Mouse (Mus musculus): Measurements from ENCODE around the gene Ccdc42.
A peak's percentile ranks its signal among the peaks of the same experiment; 100 is the strongest.

Ccdc42 gene

GRCm38 (mm10) chr11:68586721-68587120 is at the start of gene Ccdc42:
Ccdc42 (plus strand) TSS chr11:68587021.
- no peak for DNase-seq (ENCODE audit: inconsistent age in 2 of 2, low spot score in 1 of 2)

GRCm38 (mm10) chr11:68539621-68540020 is 47.2 kb upstream of the Ccdc42 start:
- DNase-seq (ENCODE audit: inconsistent age in 2 of 2, low spot score in 1 of 2) = no peak

GRCm38 (mm10) chr11:68544554-68544953 is 42.3 kb upstream of the Ccdc42 start:
- DNase-seq (ENCODE audit: inconsistent age in 2 of 2, low spot score in 1 of 2) = peak; percentile 26 to 51

DNA sequence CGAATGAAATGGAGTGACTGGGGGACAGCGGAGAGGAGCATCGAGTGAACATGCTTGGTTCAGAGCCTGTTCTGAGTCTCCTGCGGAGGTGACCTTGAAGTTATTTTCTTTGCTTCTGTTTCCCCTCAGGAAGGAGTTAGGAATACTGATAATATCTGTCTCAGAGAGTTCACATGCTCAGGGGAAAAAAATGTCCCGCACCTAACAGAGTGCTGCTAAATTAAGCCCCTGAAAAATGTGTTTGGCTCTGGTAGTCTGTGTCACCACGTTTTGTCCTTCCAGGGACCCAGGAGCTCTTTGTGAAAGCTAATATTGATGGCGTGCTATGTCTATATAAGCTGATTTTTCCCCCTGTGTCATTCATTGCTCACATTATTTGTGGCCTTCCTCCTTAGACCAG is 41.6 kb upstream of the Ccdc42 start:
- DNase-seq (ENCODE audit: inconsistent age in 2 of 2, low spot score in 1 of 2) = no peak

GRCm38 (mm10) chr11:68545682-68546222 is 41.1 kb upstream of the Ccdc42 start:
- no peak for DNase-seq (ENCODE audit: inconsistent age in 2 of 2, low spot score in 1 of 2)

DNA sequence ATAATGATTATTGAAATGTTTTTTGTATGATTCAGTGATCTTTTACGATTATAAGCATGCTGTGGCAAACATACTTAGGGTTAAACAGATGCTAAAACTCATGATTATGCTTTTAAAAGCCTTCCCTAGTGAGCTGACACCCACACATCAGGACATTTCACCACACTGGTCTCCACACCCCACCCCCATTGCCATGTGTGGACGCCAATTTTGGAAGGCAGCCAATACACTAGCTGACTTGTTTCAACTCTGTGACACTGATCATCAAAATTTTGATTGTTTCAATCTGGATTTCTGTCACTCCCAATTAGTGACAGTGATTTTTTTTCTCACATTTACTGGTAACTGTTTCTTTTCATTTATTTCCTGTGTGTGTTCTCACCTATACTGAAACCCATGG is 39.3 kb upstream of the Ccdc42 start:
- DNase-seq (ENCODE audit: inconsistent age in 2 of 2, low spot score in 1 of 2) = no peak

DNA sequence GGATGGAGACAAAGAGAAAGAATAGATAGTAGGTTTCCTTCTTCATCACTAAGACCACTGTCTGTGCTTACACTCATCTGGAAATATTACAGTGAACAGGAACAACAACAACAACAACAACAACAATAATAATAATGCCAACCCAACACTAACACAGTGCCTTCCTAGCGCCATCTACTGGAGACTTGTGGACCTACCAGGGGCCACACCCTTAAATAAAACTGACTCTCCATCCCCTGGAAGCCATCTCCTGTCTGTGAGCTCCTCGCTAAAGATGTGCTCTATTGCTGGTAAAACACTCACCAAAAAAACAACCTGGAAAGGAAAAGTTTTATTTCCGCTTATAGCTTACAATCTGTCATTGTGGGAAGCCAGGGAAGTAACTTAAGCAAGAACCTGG is 37.2 kb upstream of the Ccdc42 start:
- no peak for DNase-seq (ENCODE audit: inconsistent age in 2 of 2, low spot score in 1 of 2)

GRCm38 (mm10) chr11:68550358-68550757 is 36.5 kb upstream of the Ccdc42 start:
- no peak for DNase-seq (ENCODE audit: inconsistent age in 2 of 2, low spot score in 1 of 2)

DNA sequence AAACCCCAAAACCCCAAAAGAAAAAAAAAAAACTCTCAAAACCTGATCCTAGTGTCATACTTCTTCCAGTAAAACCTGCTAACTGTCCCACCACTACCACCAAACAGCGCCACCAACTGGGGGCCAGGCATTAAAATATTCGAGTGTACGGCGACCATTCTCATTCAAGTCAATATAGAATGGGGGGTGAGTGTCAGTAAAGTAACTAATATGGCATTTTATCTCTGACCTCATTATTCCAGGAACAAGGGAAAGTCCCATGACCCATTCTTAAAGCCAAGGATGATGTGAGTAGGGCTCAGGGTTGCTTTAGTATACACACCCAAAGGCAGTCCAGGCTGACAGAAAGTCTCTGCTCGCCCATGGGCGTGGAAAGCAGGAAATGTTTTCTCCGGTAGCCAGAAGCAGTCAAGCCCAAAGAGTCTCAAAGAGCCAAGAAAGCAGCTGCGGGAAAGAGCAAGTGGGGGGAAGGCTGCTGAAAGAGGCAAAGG is 32.8 kb upstream of the Ccdc42 start:
- DNase-seq (ENCODE audit: inconsistent age in 2 of 2, low spot score in 1 of 2) = peak; percentile 25 to 73

- DNase-seq (ENCODE audit: inconsistent age in 2 of 2, low spot score in 1 of 2) = no peak
Measured at GRCm38 (mm10) chr11:68555918-68556584, 30.8 kb upstream of the Ccdc42 start, which contains the start of gene Mfsd6l. Mfsd6l (plus strand) TSS chr11:68556186.

- DNase-seq (ENCODE audit: inconsistent age in 2 of 2, low spot score in 1 of 2) = no peak
Measured at GRCm38 (mm10) chr11:68559546-68559945, 27.3 kb upstream of the Ccdc42 start.

GRCm38 (mm10) chr11:68561957-68562950 is 24.6 kb upstream of the Ccdc42 start:
- DNase-seq (ENCODE audit: inconsistent age in 2 of 2, low spot score in 1 of 2) = no peak

DNA sequence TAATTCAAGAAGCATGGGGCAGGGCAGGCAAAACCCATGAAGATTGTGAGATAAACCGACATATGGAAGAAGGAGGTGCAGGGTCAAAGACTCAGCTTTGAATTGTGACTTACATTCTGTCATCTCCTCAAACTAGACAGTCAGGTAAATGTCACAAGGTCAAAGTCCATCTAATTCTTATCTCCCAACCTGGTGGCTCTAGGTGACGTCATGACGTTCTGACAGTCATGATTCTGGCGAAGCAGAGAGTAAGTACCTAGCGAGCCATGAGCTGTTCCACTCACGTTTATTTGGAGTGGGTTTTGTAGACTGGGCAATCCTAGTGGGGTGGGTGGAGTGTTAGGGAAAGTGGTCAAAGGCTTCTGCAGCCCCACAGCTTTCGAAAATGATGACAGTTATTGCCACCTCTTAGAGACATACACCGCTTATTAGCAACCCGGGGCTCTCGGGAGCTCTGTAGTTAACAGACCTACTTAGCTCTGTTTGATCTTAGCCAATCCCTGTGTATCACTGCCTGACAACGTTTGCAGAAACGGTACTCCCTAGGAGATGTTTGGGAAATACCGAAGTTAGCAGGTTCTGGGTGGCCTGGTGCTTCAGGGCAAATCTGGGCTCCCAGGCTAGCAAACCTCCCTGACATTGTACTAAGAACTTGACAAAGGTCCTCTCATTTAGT is 22.3 kb upstream of the Ccdc42 start:
- no peak for DNase-seq (ENCODE audit: inconsistent age in 2 of 2, low spot score in 1 of 2)

GRCm38 (mm10) chr11:68565032-68565429 is 21.8 kb upstream of the Ccdc42 start:
- no peak for DNase-seq (ENCODE audit: inconsistent age in 2 of 2, low spot score in 1 of 2)

DNA sequence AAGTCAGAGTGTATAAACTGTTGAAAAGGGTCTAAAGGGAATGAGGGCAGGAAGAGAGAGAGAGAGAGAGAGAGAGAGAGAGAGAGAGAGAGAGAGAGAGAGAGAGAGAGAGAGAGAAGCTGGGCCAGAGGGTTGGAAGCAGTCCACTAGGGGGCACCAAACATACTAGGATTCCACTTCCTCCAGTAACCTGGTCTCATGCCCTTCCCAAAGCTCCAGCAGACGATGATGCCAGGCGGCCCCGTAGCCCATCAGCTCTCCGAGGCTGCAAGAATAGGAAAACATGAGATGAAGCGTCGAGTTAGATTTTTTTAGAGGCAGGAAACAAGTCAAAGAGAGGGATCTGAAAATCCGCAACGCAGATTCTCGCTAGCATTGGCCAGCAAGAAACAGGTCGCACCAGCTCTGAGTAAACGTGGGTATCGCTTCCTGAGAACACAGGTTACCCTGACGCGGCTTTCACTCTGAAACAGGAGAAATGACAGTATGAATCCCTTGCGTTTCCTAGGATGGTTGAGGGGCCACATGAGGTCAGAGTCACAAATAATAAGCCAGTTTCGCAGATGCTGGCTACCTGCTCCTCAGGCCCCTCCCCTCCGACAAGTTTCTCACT is 20.3 kb upstream of the Ccdc42 start:
- peak; percentile 44 to 87 for DNase-seq (ENCODE audit: inconsistent age in 2 of 2, low spot score in 1 of 2)

- DNase-seq (ENCODE audit: inconsistent age in 2 of 2, low spot score in 1 of 2) = no peak
Measured at GRCm38 (mm10) chr11:68570861-68571260, 16.0 kb upstream of the Ccdc42 start.

- DNase-seq (ENCODE audit: inconsistent age in 2 of 2, low spot score in 1 of 2) = no peak
Measured at GRCm38 (mm10) chr11:68577076-68577475, 9.7 kb upstream of the Ccdc42 start.

DNA sequence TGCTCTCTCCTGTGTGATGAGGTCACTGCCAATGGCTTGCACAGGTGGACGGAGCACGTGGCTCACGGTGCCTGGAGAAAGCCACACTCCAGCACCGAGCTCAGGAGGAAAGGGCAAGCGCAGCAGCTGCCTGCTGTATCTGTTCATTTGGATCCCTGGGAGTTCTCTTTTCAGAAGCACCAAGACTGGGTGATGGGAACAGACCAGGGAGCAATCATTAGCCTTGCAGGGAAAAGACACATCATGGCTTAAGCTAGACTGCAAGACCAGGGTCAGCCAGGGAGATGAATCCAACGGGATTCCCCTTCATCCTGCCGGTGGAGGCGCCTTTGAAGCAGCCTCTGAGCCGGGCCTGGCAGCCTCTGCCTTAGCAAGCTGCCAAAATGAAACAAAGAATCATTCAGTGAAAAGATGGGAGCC is 7.3 kb upstream of the Ccdc42 start:
- no peak for DNase-seq (ENCODE audit: inconsistent age in 2 of 2, low spot score in 1 of 2)

GRCm38 (mm10) chr11:68580566-68580965 is 6.3 kb upstream of the Ccdc42 start:
- DNase-seq (ENCODE audit: inconsistent age in 2 of 2, low spot score in 1 of 2) = no peak

DNA sequence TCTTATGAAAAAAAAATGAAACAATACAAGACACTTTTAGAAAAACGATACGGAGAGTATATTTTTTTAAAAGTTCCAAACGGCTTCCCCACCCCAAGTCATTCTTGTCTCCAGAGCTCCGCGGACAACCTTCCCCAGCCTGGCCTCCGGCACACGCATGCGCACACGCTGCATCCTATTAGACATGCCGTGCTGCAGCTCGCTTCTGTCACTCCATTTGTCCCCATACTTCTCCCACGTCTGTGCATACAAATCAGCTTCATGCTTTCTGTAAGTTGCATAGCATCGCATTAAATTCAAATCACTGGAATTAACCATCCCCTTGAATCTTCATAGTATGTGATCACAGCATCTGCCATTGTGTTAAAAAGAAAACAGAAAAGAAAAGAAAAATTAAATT is 3.6 kb upstream of the Ccdc42 start:
- DNase-seq (ENCODE audit: inconsistent age in 2 of 2, low spot score in 1 of 2) = no peak
